Mouse (Mus musculus): Measurements from ENCODE around the gene Rilpl1. TPM values are rescaled to one million over a fixed set of nuclear protein-coding genes. Genes with fewer than 3 reads are reported as not detected.

The Rilpl1 gene
- polyA plus RNA-seq, 1 experiment from 2014 or later, result 27.7 TPM

DNA sequence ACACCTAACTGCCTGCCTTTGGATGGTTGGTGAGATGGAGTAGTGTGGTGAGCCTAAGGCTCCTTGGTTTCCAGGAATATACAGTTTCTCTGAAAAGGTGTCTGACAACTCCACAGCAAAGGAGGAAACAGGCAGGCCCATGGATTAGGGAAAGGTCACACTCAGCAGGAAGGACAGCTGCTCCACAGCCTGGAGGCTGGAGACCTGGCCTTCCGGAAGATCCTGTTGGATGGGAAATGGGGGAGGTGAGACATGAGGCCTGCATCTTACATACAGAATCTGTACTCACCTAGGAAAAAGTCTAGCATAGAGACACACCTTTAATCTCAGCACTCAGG lies 77.1 kb downstream of the Rilpl1 start:
- no peak overlapping the region for H3K4me3 ChIP-seq (ENCODE audit: low read length)
- 75% methylated on average over 1 of the region's 1 CpGs for WGBS
- H3K9ac ChIP-seq (ENCODE audit: low read length), result no peak overlapping the region
- H3K36me3 ChIP-seq (ENCODE audit: control insufficient read depth, insufficient read depth), result peaks cover 64% of the 10 kb centered on the region
- no peak overlapping the region for H3K4me2 ChIP-seq (ENCODE audit: low read depth, low read length)
- no peak for ATAC-seq (replicated peaks; ENCODE audit: extremely low read depth, insufficient read depth, low FRiP score)
- H3K27me3 ChIP-seq (ENCODE audit: control insufficient read depth, insufficient read depth, low read length), result no peaks in the 10 kb centered on the region
- no peak overlapping the region for H3K27ac ChIP-seq (ENCODE audit: low read length)
- no peaks in the 10 kb centered on the region for H3K9me3 ChIP-seq (replicated peaks; ENCODE audit: control insufficient read depth, low read length)
- H3K4me1 ChIP-seq (ENCODE audit: control insufficient read depth, insufficient read depth, low read length), result peaks cover 13% of the 10 kb centered on the region

DNA sequence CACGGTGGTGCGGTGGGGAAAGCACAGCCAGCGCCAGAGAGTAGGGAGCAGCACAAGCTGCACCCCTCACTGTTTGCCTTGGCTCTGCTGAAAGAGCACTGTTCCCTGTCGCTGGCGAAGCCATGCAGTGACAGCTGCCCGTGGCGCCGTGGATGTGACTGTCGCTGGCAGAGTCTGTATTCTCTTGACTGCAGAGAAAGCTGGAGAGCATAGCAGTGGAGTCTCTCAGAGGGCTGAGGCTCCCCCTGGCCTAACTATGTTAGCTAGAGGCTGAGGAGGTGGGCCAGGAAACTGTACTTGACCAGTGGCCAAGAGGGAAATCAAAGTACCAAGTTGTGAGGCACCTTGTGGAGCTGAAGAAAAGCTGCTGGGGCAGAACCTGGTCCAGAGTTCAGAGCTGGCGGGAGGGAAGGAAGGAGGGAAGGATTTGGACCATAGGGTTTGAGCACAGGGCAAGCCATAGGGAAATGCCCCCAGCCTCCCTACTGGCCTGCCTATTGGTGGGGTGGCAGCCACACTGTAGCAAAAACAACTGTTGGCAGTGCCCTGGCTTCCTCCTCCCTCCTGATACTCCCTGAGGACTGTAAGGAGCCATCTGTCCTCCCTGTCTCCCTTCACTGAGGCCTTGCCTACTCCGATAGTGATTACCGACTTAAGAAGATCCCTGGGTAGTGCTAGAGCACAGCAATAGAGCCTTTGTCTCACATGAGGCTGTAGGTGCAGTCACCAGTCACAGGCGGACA lies 77.7 kb downstream of the Rilpl1 start:
- H3K4me1 ChIP-seq (ENCODE audit: control insufficient read depth, insufficient read depth, low read length), result peaks cover 15% of the 10 kb centered on the region
- WGBS, result 80% methylated on average over 13 of the region's 13 CpGs
- peaks cover 66% of the 10 kb centered on the region for H3K36me3 ChIP-seq (ENCODE audit: control insufficient read depth, insufficient read depth)
- H3K27ac ChIP-seq (ENCODE audit: low read length), result no peak overlapping the region; the same call in 1 of the 2 replicates
- no peak overlapping the region for H3K4me2 ChIP-seq (ENCODE audit: low read depth, low read length)
- H3K4me3 ChIP-seq (ENCODE audit: low read length), result no peak overlapping the region
- H3K9me3 ChIP-seq (replicated peaks; ENCODE audit: control insufficient read depth, low read length), result no peaks in the 10 kb centered on the region
- H3K27me3 ChIP-seq (ENCODE audit: control insufficient read depth, insufficient read depth, low read length), result no peaks in the 10 kb centered on the region
- no peak for ATAC-seq (replicated peaks; ENCODE audit: extremely low read depth, insufficient read depth, low FRiP score)
- H3K9ac ChIP-seq (ENCODE audit: low read length), result no peak overlapping the region

DNA sequence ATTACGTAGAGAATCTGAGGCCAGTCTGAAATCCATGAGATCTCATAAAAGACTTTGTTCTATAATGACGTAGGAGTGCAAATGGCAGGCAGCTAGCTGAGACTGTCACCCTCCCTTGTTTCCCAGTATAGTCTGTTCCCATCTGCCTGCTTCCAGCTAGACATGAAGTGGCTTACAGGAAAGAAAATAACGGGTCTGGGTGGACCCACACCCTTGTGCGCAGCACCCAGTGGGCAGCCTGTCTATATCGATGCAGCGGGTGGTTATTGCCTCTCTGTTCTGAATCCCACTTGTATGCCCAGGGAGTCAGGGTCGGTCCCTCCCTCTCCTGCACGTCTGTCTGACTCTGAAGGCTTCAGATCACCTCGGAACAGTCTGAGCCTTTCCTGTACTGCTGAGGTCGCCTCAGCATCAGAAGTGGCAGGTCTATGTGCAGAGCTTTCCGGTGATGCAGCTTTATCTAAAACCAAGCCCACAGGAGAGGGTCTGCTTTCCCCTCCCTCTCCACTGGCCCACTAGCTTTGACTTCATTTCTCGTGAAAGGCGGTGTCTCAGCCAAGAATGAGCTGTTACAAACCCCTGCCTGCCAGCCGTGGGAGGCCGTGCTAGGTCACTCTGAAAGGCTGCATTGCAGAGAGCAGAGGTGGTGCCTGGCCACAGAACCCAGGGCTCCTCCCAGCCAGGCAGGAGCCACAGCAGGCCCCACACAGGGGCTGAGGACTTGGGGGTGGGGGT lies 78.5 kb downstream of the Rilpl1 start:
- peaks cover 15% of the 10 kb centered on the region for H3K4me1 ChIP-seq (ENCODE audit: control insufficient read depth, insufficient read depth, low read length)
- H3K4me3 ChIP-seq (ENCODE audit: low read length), result no peak overlapping the region
- H3K9me3 ChIP-seq (replicated peaks; ENCODE audit: control insufficient read depth, low read length), result no peaks in the 10 kb centered on the region
- no peak overlapping the region for H3K4me2 ChIP-seq (ENCODE audit: low read depth, low read length)
- WGBS, result 65% methylated on average over 15 of the region's 15 CpGs
- no peak; the same call in 1 of the 2 replicates for ATAC-seq (replicated peaks; ENCODE audit: extremely low read depth, insufficient read depth, low FRiP score)
- no peaks in the 10 kb centered on the region for H3K27me3 ChIP-seq (ENCODE audit: control insufficient read depth, insufficient read depth, low read length)
- no peak overlapping the region; the same call in 1 of the 2 replicates for H3K27ac ChIP-seq (ENCODE audit: low read length)
- H3K36me3 ChIP-seq (ENCODE audit: control insufficient read depth, insufficient read depth), result peaks cover 68% of the 10 kb centered on the region
- H3K9ac ChIP-seq (ENCODE audit: low read length), result no peak overlapping the region

DNA sequence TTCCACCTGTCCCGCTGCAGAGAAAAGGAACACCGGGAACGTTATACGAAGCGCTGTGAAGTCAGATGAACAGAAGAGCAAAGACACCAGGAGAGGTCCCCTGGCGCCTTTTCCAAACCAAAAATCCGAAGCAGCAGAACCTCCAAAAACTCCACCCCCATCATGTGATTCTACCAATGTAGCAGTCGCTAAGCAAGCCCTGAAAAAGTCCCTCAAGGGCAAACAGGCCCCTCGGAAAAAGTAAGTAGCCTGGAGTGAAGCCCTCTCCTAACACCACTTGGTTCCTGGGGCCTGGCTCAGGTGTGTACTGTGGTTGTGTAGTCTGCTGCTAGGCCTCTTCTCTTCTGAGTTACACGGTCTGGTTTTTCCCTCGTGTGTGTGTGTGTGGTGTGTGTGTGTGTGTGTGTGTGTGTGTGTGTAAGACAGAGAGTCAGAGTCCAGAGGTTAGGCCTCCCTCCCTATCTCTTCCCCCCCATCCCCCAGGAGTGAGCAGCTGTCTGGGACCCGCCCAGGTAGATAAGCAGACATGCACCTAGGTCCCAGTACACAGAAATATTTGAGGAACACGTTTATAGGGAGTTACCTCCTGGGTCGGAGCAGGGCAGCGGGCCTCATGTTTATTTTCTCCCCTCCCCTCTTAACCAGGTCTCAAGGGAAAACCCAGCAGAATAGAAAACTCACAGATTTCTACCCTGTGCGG lies 80.4 kb downstream of the Rilpl1 start:
- Histone ChIP-seq H3K27me3 (ENCODE audit: control insufficient read depth, insufficient read depth, low read length) (no peaks in the 10 kb centered on the region), H3K4me1 (ENCODE audit: control insufficient read depth, insufficient read depth, low read length) (peaks cover 24% of the 10 kb centered on the region), H3K4me2 (ENCODE audit: low read depth, low read length) (no peak overlapping the region), H3K36me3 (ENCODE audit: control insufficient read depth, insufficient read depth) (peaks cover 57% of the 10 kb centered on the region), H3K9ac (ENCODE audit: low read length) (no peak overlapping the region), H3K27ac (ENCODE audit: low read length) (0 out of 2 replicates have a peak overlapping the region, but pooled peaks have one; percentile 18), H3K4me3 (ENCODE audit: low read length) (no peak overlapping the region), H3K9me3 (replicated peaks; ENCODE audit: control insufficient read depth, low read length) (no peaks in the 10 kb centered on the region)
- 76% methylated on average over 16 of the region's 16 CpGs for WGBS
- no peak for ATAC-seq (replicated peaks; ENCODE audit: extremely low read depth, insufficient read depth, low FRiP score)

DNA sequence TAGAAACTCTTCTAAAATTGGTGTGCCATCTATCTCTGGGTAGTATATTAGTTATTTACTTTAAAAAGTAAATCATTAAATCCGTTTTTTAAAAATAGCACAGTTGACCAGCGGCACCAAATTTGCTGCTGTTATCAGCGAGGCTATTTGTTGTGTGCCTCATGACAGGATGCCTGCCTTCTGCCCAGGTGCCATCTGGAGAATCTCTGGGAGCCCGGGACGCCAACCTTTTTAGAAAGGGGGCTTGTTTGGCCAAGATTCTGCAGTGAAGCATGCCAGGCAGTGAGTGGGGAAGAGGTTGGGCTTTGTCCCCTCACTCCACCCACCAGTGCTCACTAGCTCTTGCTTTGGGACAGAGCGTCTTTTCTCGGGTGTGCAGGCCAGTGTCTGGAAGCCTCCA lies 81.1 kb downstream of the Rilpl1 start:
- Histone ChIP-seq H3K4me1 (ENCODE audit: control insufficient read depth, insufficient read depth, low read length) (peaks cover 24% of the 10 kb centered on the region), H3K4me3 (ENCODE audit: low read length) (no peak overlapping the region), H3K9ac (ENCODE audit: low read length) (no peak overlapping the region), H3K4me2 (ENCODE audit: low read depth, low read length) (no peak overlapping the region), H3K9me3 (replicated peaks; ENCODE audit: control insufficient read depth, low read length) (no peaks in the 10 kb centered on the region), H3K27ac (ENCODE audit: low read length) (0 out of 2 replicates have a peak overlapping the region, but pooled peaks have one; percentile 20), H3K36me3 (ENCODE audit: control insufficient read depth, insufficient read depth) (peaks cover 56% of the 10 kb centered on the region), H3K27me3 (ENCODE audit: control insufficient read depth, insufficient read depth, low read length) (no peaks in the 10 kb centered on the region)
- 61% methylated on average over 7 of the region's 7 CpGs for WGBS
- no peak for ATAC-seq (replicated peaks; ENCODE audit: extremely low read depth, insufficient read depth, low FRiP score)

DNA sequence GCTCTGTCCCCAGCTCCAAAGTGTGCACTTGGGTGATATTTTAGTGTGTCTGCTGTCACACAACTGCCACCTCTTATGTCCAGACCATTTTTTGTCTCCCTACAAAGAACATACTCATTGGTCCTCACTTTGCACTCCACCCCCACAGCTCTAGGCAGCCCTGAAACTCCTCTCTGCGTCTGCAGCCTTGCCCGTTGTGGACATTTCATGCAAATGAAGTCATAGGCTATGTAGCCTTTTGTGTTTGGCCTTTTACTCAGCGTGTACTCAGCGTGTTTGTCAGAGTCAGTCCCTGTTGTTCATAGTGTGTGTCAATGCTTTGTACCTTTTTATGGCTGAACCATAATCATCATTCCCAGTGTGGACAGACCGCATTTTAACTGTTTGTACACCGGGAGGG lies 81.7 kb downstream of the Rilpl1 start:
- peaks cover 28% of the 10 kb centered on the region for H3K4me1 ChIP-seq (ENCODE audit: control insufficient read depth, insufficient read depth, low read length)
- no peak overlapping the region for H3K9ac ChIP-seq (ENCODE audit: low read length)
- peak overlapping the region; percentile 10; the same call in 1 of the 2 replicates for H3K27ac ChIP-seq (ENCODE audit: low read length)
- no peak overlapping the region for H3K4me2 ChIP-seq (ENCODE audit: low read depth, low read length)
- H3K4me3 ChIP-seq (ENCODE audit: low read length), result no peak overlapping the region
- no peaks in the 10 kb centered on the region for H3K9me3 ChIP-seq (replicated peaks; ENCODE audit: control insufficient read depth, low read length)
- no peaks in the 10 kb centered on the region for H3K27me3 ChIP-seq (ENCODE audit: control insufficient read depth, insufficient read depth, low read length)
- ATAC-seq (replicated peaks; ENCODE audit: extremely low read depth, insufficient read depth, low FRiP score), result no peak
- H3K36me3 ChIP-seq (ENCODE audit: control insufficient read depth, insufficient read depth), result peaks cover 52% of the 10 kb centered on the region
- 66% methylated on average over 6 of the region's 6 CpGs for WGBS

DNA sequence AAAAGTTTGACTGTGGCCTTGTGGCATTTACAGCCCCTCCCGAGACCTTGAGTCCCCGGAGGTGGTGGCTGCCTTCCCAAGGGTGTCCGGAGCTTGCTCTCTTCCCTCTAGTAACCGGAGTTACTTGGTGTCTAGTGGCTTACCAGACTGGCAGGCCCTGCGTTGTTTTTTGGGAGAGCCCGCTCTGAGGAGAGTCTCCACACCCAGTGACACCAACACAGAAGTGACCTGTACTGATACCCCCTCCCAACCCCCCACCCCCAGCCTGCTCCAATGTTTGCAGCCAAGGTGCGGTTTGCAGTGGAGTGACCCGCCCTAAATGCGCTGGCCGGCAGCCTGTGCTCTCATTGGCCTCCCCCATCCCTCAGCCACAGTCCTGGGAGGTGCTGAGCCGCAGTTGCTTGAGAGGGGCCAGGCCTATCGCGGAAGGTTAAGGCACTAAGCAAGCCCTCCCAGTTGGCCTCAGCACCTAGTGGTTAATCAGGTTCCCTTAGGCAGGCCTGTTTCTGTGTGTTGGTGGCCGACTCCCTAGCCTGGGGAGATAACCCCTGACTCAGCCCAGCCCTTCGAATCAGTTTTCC lies 84.8 kb downstream of the Rilpl1 start:
- peak; percentile 52 for ATAC-seq (replicated peaks; ENCODE audit: extremely low read depth, insufficient read depth, low FRiP score)
- peak overlapping the region; percentile 92 for H3K4me3 ChIP-seq (ENCODE audit: low read length)
- peaks cover 24% of the 10 kb centered on the region for H3K4me1 ChIP-seq (ENCODE audit: control insufficient read depth, insufficient read depth, low read length)
- no peaks in the 10 kb centered on the region for H3K27me3 ChIP-seq (ENCODE audit: control insufficient read depth, insufficient read depth, low read length)
- H3K9me3 ChIP-seq (replicated peaks; ENCODE audit: control insufficient read depth, low read length), result 0 out of 2 replicates have a peak, but pooled peaks cover 2% of the 10 kb centered on the region
- H3K4me2 ChIP-seq (ENCODE audit: low read depth, low read length), result peak overlapping the region; percentile 93
- H3K36me3 ChIP-seq (ENCODE audit: control insufficient read depth, insufficient read depth), result peaks cover 32% of the 10 kb centered on the region
- peak overlapping the region; percentile 94 for H3K9ac ChIP-seq (ENCODE audit: low read length)
- H3K27ac ChIP-seq (ENCODE audit: low read length), result peak overlapping the region; percentile 91
- 1% methylated on average over 15 of the region's 15 CpGs for WGBS

DNA sequence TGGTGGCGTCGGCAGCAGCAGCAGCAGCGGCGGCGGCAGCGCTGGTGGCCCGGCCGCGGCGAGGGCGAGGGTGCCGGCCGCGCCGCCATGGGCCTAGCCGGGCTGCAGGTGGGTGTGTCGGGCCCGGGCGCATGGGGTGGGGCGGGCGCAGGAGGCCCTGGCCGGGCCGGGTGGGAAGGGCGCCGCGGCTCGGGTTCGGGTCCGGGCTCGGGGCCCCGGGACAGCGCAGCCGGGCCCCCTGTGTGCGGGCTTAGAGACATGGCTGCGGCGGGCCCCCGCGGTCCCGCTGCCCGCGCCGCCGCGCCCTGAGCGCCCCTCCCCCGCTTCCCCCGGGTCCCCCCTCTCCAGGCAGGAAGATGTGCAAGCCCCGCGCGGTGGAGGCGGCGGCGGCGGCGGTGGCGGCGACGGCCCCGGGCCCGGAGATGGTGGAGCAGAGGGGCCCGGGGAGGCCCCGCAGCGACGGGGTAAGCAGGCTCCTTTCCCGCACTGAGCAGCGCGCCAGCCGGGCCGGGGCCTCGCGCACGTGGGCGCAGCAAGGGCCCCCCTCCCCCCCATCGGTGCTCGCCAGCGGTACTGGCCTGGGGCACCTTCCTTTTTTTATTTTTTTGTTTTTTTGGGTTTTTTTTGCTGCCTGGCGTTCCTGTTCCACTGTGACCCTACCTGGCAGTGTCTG lies 85.4 kb downstream of the Rilpl1 start:
- no peaks in the 10 kb centered on the region for H3K27me3 ChIP-seq (ENCODE audit: control insufficient read depth, insufficient read depth, low read length)
- H3K9ac ChIP-seq (ENCODE audit: low read length), result peak overlapping the region; percentile 94
- peaks cover 26% of the 10 kb centered on the region for H3K4me1 ChIP-seq (ENCODE audit: control insufficient read depth, insufficient read depth, low read length)
- H3K4me3 ChIP-seq (ENCODE audit: low read length), result peak overlapping the region; percentile 92
- peak overlapping the region; percentile 93 for H3K4me2 ChIP-seq (ENCODE audit: low read depth, low read length)
- 0 out of 2 replicates have a peak, but pooled peaks cover 2% of the 10 kb centered on the region for H3K9me3 ChIP-seq (replicated peaks; ENCODE audit: control insufficient read depth, low read length)
- peaks cover 27% of the 10 kb centered on the region for H3K36me3 ChIP-seq (ENCODE audit: control insufficient read depth, insufficient read depth)
- peak overlapping the region; percentile 91 for H3K27ac ChIP-seq (ENCODE audit: low read length)
- peak; percentile 38 for ATAC-seq (replicated peaks; ENCODE audit: extremely low read depth, insufficient read depth, low FRiP score)
- 0% methylated on average over 55 of the region's 77 CpGs for WGBS
